Mouse (Mus musculus) hindbrain, embryonic 10.5 days (tissue): ENCODE results near the gene Rexo2. TPM values are rescaled to one million over a fixed set of nuclear protein-coding genes. Genes with fewer than 3 reads are reported as not detected.

ENCODE experiments used
- DNase-seq: peaks from one replicate; pipeline ENCODE4 v3.0.0-alpha.2; 2017; ENCODE audit warnings: low spot score
- H3K27ac ChIP-seq: fragments of 300-500 bp; sonication (generic); 2 replicates; pipeline ENCODE4 v1.5.1; 2016; ENCODE audit warnings: mild to moderate bottlenecking, moderate library complexity
- H3K27me3 ChIP-seq: fragments of 300-500 bp; sonication (generic); 2 replicates; pipeline ENCODE4 v1.6.1; 2016; ENCODE audit warnings: mild to moderate bottlenecking; ENCODE audit not compliant: poor library complexity, insufficient read depth, severe bottlenecking
- H3K36me3 ChIP-seq: fragments of 300-500 bp; sonication (generic); 2 replicates; pipeline ENCODE4 v1.6.1; 2016; ENCODE audit warnings: mild to moderate bottlenecking, moderate library complexity
- H3K4me1 ChIP-seq: fragments of 300-500 bp; sonication (generic); replicated peaks from 2 replicates; pipeline ENCODE4 v1.6.1; 2016; ENCODE audit warnings: mild to moderate bottlenecking
- H3K4me3 ChIP-seq: fragments of 300-500 bp; sonication (generic); 2 replicates; pipeline ENCODE4 v1.5.1; 2016; ENCODE audit warnings: mild to moderate bottlenecking, moderate library complexity
- H3K9me3 ChIP-seq: fragments of 300-500 bp; sonication (generic); 2 replicates; pipeline ENCODE4 v1.6.1; 2016; ENCODE audit warnings: mild to moderate bottlenecking, moderate library complexity
- WGBS: fragments of 180-500 bp; shearing (Covaris S2); methylation state at CpG from one replicate; pipeline ENCODE4 v1.1.7; 2016; 5-methylcytosine and 5-hydroxymethylcytosine counted together
- polyA plus RNA-seq: library from polyadenylated mRNA; unstranded; fragments of >200 nt; fragmentation: Nextera tagmentation; extraction: Ambion mirVana; gene quantifications from 2 replicates; pipeline ENCODE4 v1.2.1, GENCODE M21; 2016

Gene Rexo2
- polyA plus RNA-seq, 1 experiment from 2014 or later: 99.2 TPM

DNA sequence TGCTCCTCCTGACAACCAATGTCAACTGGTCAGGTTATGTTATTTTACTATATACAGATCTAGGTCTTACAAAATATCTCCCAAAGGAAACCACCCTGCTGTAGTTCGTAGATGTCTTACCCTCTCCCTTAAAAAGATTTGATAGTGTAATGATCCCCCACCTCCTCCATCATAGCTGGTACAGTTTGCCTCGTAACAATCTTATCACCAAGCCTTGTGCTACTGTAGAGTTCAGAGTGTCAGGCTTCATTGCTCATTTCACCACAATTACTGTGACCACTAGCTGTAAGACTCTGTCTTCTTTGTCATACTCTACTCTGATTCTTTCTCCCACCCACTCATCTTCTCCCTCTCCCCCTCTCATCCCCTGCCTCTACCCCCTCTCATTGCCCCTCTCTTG, 59.4 kb downstream of the Rexo2 start:
- Histone ChIP-seq H3K27ac (no peak overlapping the region), H3K4me3 (no peak overlapping the region), H3K27me3 (no peaks in the 10 kb centered on the region), H3K9me3 (no peaks in the 10 kb centered on the region), H3K4me1 (no peaks in the 10 kb centered on the region), H3K36me3 (no peaks in the 10 kb centered on the region)
- WGBS: 86% methylated on average over 2 of the region's 2 CpGs
- DNase-seq: no peak

DNA sequence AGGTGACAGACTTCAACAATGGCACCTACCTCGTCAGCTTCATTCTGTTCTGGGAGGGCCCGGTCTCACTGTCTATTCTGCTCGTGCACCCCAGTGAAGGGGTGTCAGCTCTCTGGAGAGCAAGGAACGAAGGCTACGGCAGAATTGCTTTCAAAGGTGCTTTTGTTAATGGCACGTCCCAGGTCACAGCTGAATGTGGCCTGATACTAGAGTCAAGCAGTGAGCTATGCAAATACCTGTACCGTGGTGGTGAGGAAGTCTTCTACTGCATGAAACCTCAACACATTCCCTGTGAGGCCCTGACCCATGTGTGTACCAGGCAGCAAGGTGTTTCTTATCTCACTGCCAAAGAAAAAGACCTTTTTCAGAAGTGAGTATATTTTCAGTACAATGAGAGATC, 60.0 kb downstream of the Rexo2 start:
- H3K27ac ChIP-seq: no peak overlapping the region
- H3K4me1 ChIP-seq: no peaks in the 10 kb centered on the region
- DNase-seq: no peak
- no peaks in the 10 kb centered on the region for H3K9me3 ChIP-seq
- 82% methylated on average over 7 of the region's 7 CpGs for WGBS
- H3K4me3 ChIP-seq: no peak overlapping the region
- H3K36me3 ChIP-seq: no peaks in the 10 kb centered on the region
- no peaks in the 10 kb centered on the region for H3K27me3 ChIP-seq

DNA sequence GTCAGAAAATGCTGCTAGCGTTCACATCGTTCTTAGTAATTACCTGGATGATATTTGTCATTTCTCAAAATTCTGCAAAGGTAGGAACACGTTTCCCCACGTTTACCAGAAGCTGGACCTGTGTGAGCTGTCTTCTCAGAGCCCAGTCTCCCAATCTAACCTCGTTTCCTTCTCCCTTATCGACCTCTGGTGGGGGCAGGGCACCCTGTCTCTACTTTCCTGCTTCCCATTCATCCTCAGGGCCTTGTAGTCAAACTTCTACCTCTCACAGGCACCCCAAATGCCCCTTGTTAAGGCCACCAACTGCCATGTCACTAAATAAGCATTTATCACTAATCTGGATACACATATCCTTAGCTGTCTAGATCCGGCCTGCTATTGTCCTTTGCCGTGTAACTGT, 61.6 kb downstream of the Rexo2 start:
- Histone ChIP-seq H3K4me3 (no peak overlapping the region), H3K36me3 (no peaks in the 10 kb centered on the region), H3K4me1 (no peaks in the 10 kb centered on the region), H3K9me3 (no peaks in the 10 kb centered on the region), H3K27me3 (no peaks in the 10 kb centered on the region), H3K27ac (no peak overlapping the region)
- DNase-seq: no peak
- whole genome bisulfite sequencing: 77% methylated on average over 8 of the region's 8 CpGs

Other genes starting within 250 kb of the Rexo2 start
- 0.78 and 1.0 TPM in 2 replicates for gene Nxpe2, start 127.2 kb downstream of the Rexo2 start, polyA plus RNA-seq
- gene Rbm7, start 14.7 kb upstream of the Rexo2 start, polyA plus RNA-seq: 101 and 110 TPM in 2 replicates
- gene Gm5617, start 14.8 kb upstream of the Rexo2 start, polyA plus RNA-seq: 31.2 and 41.3 TPM in 2 replicates
- 0.46 and 0.97 TPM in 2 replicates for gene Nnmt, start 124.5 kb upstream of the Rexo2 start, polyA plus RNA-seq